Mouse (Mus musculus) left cerebral cortex, postnatal 14 days (tissue): ENCODE results near the gene Mief1. TPM values are rescaled to one million over a fixed set of nuclear protein-coding genes. Genes with fewer than 3 reads are reported as not detected.

ENCODE experiments used
- DNase-seq, 2 experiments: peaks; one replicate each; pipeline ENCODE4 v3.0.0; 2021 to 2022; ENCODE audit warnings: low spot score in 2 of 2, mixed read lengths in 1 of 2
- intact Hi-C: fragments of 180-260 bp; cut with DNase I; formaldehyde crosslinking; loops from one replicate; pipeline ENCODE4 v1.15.1; 2025
- long read RNA-seq, 2 experiments: library from polyadenylated mRNA; stranded (forward); transcript quantifications; one replicate each; pipeline ENCODE4 v2.0.0; 2021
- total RNA-seq, 2 experiments: library from RNA; stranded (reverse); gene quantifications; 2 replicates each; pipeline ENCODE4 v1.2.3; 2021

Mief1 gene
- total RNA-seq, result 10 to 100 TPM; 30.7 to 31.4 TPM
- long read RNA-seq, experiment 1, full-length matches to known transcripts, result 11 of 22 reads
- long read RNA-seq, experiment 1, partial matches to known transcripts, result 1 of 22 reads
- long read RNA-seq, experiment 1, other reads (novel, unspliced or antisense), result 10 of 22 reads
- long read RNA-seq, experiment 2, full-length matches to known transcripts, result 11 of 19 reads
- long read RNA-seq, experiment 2, partial matches to known transcripts, result 3 of 19 reads
- long read RNA-seq, experiment 2, other reads (novel, unspliced or antisense), result 5 of 19 reads

DNA sequence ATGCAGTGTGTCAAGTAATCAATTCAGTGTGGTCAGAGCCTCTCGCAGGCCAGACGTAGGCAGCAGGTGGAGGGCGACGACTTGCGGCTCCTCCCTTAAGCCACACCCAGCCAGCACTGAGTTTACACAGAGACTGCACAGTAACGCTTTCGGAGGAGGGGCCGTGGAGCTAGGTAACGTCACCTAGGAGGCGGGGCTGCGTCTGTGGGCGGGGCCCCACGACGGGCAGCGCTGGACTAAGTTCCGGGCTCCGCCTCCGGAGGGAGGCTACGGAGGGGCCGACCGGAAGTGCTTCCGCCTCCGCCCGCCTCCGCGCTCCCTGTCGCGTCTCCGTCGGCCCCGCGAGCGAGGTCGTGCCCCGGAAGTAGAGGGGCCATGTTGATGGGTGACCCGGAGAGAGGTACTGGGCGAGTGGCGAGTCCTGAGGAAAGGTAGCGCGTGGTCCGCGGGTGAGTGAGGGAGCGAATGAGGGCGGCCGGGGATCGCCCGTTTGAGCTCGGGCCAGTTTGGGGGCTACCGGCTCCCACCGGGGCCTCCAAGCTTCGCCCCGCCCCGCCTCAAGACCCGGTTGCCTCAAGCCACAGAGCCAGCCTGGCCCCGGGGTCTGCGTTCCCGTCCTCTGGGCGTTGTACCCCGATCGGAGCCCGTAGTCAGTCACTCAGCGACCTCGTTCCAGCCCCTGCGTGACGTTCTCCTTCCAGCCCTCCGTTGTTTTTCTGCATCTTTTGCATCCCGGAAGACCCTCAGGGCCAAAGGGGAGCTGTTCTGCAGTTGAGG lies at the start of gene Mief1:
TSS of gene Mief1 (plus strand) at position 286 of the 777 bp plus-strand sequence.
- intact Hi-C loops, result loop anchor here (5.0 kb wide), 1 partner anchor 97 kb away; no protein-coding TSS in a partner anchor
- peak; percentile 96 for DNase-seq

- no peak for DNase-seq
Observed at GRCm38 (mm10) chr15:80188927-80189326, 44.9 kb upstream of the Mief1 start.

GRCm38 (mm10) chr15:80190075-80190474 lies 43.7 kb upstream of the Mief1 start:
- no peak for DNase-seq
- intact Hi-C loops, result no loop called here

More at GRCm38 (mm10) chr15:80188927-80189326, 44.9 kb upstream of the Mief1 start:
- intact Hi-C loops, result no loop called here

GRCm38 (mm10) chr15:80191585-80192245 lies 42.1 kb upstream of the Mief1 start:
- intact Hi-C loops, result no loop called here
- no peak for DNase-seq

DNA sequence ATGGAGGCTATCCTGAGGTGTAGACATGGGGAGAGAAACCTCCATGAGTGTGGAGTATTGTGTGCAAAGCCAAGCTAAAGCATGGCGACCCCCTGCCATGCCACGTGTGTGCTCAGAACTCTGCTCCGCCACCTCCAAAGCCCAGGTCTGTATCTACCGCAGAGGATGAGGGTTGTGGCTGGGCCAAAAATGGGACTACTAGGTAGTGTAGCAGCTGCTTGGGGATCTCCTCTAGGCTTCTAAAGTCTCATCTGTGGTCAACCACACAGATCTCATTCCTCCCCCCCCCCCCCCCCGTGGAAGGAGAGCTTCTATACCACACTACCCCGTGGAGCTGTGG lies 41.6 kb upstream of the Mief1 start:
- DNase-seq, result no peak
- intact Hi-C loops, result no loop called here

GRCm38 (mm10) chr15:80192847-80193246 lies 41.0 kb upstream of the Mief1 start:
- intact Hi-C loops, result no loop called here
- DNase-seq, result no peak

DNA sequence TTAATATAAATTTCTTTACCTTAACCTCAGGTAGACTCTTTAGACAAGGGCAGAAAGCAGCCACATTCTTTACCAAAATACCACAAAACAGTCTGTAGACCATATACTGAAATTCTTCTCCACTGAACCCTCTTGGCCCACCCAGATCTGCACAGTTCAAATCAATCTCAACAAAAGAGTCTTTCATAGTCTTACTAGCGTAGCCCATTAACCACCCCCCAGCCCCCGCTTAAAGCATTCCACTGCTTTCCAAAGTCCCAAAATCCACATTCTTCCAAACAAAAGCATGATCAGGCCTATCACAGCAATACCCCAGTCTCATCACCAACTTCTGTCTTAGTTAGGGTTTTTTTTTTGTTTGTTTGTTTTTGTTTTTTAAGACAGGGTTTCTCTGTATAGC lies 34.3 kb upstream of the Mief1 start:
- intact Hi-C loops, result no loop called here
- no peak for DNase-seq

- intact Hi-C loops, result no loop called here
- DNase-seq, result peak; percentile 47 to 55
Observed at GRCm38 (mm10) chr15:80202111-80202775, 31.6 kb upstream of the Mief1 start.

DNA sequence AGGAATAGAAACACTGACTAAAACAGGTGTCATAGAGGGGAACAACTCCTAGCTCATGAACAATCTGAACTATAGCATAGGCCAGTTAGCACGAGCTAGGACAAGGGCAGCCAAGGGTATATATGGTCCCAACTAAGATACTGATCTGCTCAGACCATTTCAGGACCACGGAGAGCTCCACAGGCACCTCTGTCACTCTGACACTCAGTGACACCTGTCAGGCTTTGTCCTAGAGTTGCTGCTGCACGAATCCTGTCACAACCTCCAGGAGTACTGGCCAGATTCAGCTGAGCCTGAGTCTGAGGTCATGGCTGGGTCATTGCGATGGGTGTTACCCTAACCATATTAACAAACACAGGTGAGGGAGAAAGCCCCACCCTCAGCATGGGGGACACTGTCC lies 30.4 kb upstream of the Mief1 start:
- intact Hi-C loops, result no loop called here
- no peak for DNase-seq

DNA sequence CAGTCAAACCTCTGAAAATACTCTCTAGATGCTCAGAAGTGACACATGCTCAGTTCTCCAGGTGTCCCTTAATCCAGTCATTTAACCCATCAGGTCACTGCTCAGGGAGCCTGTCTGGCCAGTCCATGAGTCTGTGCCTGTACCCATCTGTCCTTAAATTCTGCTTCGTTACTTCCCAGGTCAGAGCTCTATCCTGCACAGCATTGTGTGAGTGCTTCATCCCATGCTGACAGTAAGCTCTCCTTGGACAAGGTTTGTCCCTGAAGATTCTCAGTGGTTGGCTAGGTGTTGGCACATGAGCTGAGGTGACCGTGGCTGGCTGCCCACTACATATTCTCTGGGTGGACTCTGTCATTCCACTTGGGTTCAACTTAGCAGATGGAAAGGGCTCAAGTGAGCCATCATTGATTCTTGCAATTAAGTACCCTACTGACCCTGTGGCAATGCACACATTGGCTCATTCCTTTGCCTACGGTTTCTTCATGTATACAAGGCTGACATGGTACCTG lies 27.7 kb upstream of the Mief1 start:
- no peak for DNase-seq
- intact Hi-C loops, result no loop called here

GRCm38 (mm10) chr15:80208446-80208845 lies 25.4 kb upstream of the Mief1 start:
- no peak for DNase-seq
- intact Hi-C loops, result no loop called here

- DNase-seq, result no peak
- intact Hi-C loops, result no loop called here
Observed at GRCm38 (mm10) chr15:80213688-80214087, 20.1 kb upstream of the Mief1 start.

GRCm38 (mm10) chr15:80215716-80216479 lies 17.9 kb upstream of the Mief1 start:
- peak; percentile 33 to 53 for DNase-seq
- intact Hi-C loops, result loop anchor here (5.0 kb wide), 1 partner anchor 39 kb away; no protein-coding TSS in a partner anchor

DNA sequence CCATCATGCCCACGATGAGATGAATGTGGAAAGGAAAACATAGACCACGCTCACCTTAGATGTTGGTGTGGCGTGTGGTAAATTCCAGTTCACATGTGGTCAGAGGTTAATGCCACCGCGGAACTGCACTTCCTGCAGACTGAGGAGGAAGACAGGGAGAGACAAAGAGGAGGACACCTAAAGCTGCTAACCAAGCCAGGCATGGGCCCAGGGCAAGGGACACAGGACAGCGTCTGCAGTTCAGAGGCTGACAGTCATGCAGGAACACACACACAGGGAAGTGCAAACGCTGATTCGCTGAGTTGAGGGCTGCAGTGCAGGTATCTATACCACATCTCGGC lies 17.4 kb upstream of the Mief1 start:
- intact Hi-C loops, result loop anchor here (5.0 kb wide), 1 partner anchor 39 kb away; no protein-coding TSS in a partner anchor
- DNase-seq, result no peak

- no peak for DNase-seq
- intact Hi-C loops, result loop anchor here (5.0 kb wide), 1 partner anchor 40 kb away; no protein-coding TSS in a partner anchor
Observed at GRCm38 (mm10) chr15:80217476-80217875, 16.3 kb upstream of the Mief1 start.

DNA sequence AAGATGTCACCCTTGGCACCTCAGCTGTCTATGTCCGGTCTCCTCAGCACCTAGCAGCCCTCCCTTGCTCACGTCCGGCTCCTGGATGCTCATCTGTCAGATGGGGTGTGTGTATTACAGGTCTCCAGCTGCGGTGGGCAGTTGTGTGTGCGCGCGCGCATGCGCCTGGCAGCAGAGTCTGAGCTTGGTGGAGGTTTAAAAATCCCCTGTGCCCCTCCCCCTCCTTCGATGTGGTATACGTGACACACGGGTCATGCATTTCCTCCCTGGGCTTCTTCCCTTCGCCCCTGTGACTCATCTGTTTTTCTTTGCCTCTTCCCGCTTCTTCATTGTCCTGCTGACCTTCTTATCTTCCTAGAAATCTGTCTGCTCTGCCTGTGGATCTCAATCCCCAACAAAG lies 14.6 kb upstream of the Mief1 start:
- intact Hi-C loops, result loop anchor here (5.0 kb wide), 1 partner anchor 42 kb away; no protein-coding TSS in a partner anchor
- no peak for DNase-seq

DNA sequence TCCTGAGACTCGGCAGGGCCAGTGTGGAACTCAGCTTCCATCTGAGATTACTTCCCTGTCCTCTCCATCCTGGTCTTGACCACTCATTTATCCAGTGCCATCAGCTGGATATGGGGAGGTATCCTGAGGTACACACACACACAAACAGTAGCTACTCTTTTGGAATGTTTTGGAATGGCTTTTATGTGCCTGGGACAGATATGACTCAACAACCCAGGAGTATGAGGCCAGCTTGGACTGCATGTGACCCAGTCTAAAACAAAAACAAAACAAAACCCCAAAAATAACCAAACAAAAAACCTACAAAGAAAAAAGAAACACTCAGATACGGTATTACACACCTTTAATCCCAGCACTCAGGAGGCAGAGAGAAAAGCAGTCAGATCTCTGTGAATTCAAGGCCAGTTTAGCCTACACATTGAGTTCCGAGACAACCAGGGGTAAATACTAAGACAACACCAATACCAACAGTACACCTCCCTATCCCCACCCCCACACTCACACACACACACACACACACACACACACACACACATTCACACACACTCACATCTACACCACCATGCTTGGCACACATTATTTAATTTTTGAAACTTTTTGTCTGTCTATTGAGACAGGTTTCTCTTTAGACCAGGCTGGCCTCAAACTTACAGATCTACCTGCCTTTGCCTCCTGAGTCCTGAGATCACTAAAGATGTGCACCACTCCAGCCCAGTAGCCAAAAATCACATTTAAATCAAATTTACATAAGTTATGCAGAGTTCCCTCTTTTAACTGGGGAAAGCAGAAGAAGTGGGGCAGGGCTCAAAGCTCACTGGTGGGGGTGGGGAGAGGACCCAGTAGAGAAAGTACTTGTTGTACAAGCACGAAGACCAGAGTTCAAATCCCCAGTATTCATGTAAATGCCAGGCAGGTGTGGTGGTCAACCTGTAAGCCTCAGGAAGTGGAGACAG lies 13.8 kb upstream of the Mief1 start:
- intact Hi-C loops, result loop anchor here (5.0 kb wide), 1 partner anchor 43 kb away; no protein-coding TSS in a partner anchor
- no peak for DNase-seq

GRCm38 (mm10) chr15:80221031-80221430 lies 12.8 kb upstream of the Mief1 start:
- no peak for DNase-seq
- intact Hi-C loops, result no loop called here
